Mouse (Mus musculus): ENCODE measurements around the gene Nol8. TPM values are rescaled to one million over a fixed set of nuclear protein-coding genes. Genes with fewer than 3 reads are reported as not detected.

The Nol8 gene
- polyA plus RNA-seq, 1 experiment from 2014 or later, result 14.7 TPM

GRCm38 (mm10) chr13:49719310-49719709, 66.4 kb downstream of the Nol8 start:
- no peaks in the 10 kb centered on the region for H3K4me1 ChIP-seq (ENCODE audit: control insufficient read depth, insufficient read depth, low read depth, low read length)
- H3K36me3 ChIP-seq (ENCODE audit: control insufficient read depth, insufficient read depth, low read length), result peaks cover 70% of the 10 kb centered on the region
- no peak overlapping the region for H3K9ac ChIP-seq (ENCODE audit: low read depth, low read length)
- H3K4me3 ChIP-seq (ENCODE audit: low read length), result no peak overlapping the region
- no peaks in the 10 kb centered on the region for H3K27me3 ChIP-seq (replicated peaks; ENCODE audit: control insufficient read depth, insufficient read depth, low read length)
- no peak overlapping the region for H3K4me2 ChIP-seq (ENCODE audit: low read length)
- WGBS, result 85% methylated on average over 3 of the region's 3 CpGs
- no peaks in the 10 kb centered on the region for H3K9me3 ChIP-seq (ENCODE audit: control insufficient read depth, low read length)
- H3K27ac ChIP-seq (ENCODE audit: low read depth, low read length), result no peak overlapping the region
- no peak for ATAC-seq

Other genes starting within 250 kb of the Nol8 start
- gene Ippk, start 231.8 kb upstream of the Nol8 start, polyA plus RNA-seq (2015; fragmentation: Nextera tagmentation; extraction: Ambion mirVana), result 13.6 and 14.3 TPM in 2 replicates
- 0.55 and 1.2 TPM in 2 replicates for gene Tes3-ps, start 159.8 kb upstream of the Nol8 start, polyA plus RNA-seq (2015; fragmentation: Nextera tagmentation; extraction: Ambion mirVana)
- gene Ecm2, start 148.3 kb upstream of the Nol8 start, polyA plus RNA-seq (2015; fragmentation: Nextera tagmentation; extraction: Ambion mirVana), result 2.6 and 2.7 TPM in 2 replicates
- 0.84 and 5.3 TPM in 2 replicates for gene Aspn, start 108.6 kb upstream of the Nol8 start, polyA plus RNA-seq (2015; fragmentation: Nextera tagmentation; extraction: Ambion mirVana)
- 1.1 and 1.3 TPM in 2 replicates for gene Omd, start 70.6 kb upstream of the Nol8 start, polyA plus RNA-seq (2015; fragmentation: Nextera tagmentation; extraction: Ambion mirVana)
- 14.1 and 18.9 TPM in 2 replicates for gene Ogn, start 45.0 kb upstream of the Nol8 start, polyA plus RNA-seq (2015; fragmentation: Nextera tagmentation; extraction: Ambion mirVana)
- gene Cenpp, start 293 bp upstream of the Nol8 start, polyA plus RNA-seq (2015; fragmentation: Nextera tagmentation; extraction: Ambion mirVana), result 5.7 and 7.9 TPM in 2 replicates
- gene Iars, start 29.0 kb downstream of the Nol8 start, polyA plus RNA-seq (2015; fragmentation: Nextera tagmentation; extraction: Ambion mirVana), result 47.3 and 54.2 TPM in 2 replicates
- gene Gm30302, start 145.9 kb downstream of the Nol8 start, polyA plus RNA-seq (2015; fragmentation: Nextera tagmentation; extraction: Ambion mirVana), result not detected in 2 replicates